Mouse (Mus musculus): ENCODE data around the gene Gstm2. TPM values are rescaled to one million over a fixed set of nuclear protein-coding genes. Genes with fewer than 3 reads are reported as not detected.
"Not testable (repeated sequence)": the region's sequence is repeated elsewhere in the genome, so short reads cannot be mapped to it uniquely, and the experiment has no call there.

Gstm2 gene
- total and polyA plus RNA-seq, 2 experiments from 2014 or later, result 6.5 to 11.9 TPM

DNA sequence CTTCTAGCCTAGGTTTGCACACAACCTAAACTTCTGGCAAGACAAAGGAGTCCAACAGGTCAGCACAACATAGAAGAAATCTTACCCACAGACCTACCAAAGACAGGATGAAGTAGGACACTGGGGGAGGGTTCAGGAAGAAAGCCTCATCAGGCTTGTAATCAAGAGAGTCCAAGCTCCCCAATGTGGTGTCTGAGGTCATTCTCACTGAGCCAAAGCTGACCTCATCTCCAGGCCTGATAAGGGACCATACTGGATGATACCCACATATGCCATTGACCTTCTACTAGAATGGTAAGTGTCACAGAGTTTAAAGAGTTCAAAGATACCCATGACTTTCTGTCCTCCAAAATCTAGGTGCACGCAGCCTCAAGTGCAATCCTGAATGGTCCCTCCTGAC is 12.0 kb downstream of the Gstm2 start:
- H3K9me3 ChIP-seq (ENCODE audit: low read length), result no peaks in the 10 kb centered on the region
- H3K9ac ChIP-seq, result no peak overlapping the region
- no peak for TF ChIP-seq CTCF (IDR thresholded peaks at IDR 0.05; ENCODE audit: low read depth)
- H3K4me1 ChIP-seq (ENCODE audit: insufficient read depth), result no peaks in the 10 kb centered on the region
- no peak for ATAC-seq
- no peaks in the 10 kb centered on the region for H3K27me3 ChIP-seq (ENCODE audit: insufficient read depth, low read length)
- no peak for DNase-seq
- no peak overlapping the region for H3K4me3 ChIP-seq (ENCODE audit: low read depth, low read length)
- H3K27ac ChIP-seq (ENCODE audit: low read depth, low read length), result no peak overlapping the region
- WGBS, result 96% methylated on average over 1 of the region's 1 CpGs
- no peak overlapping the region for H3K4me2 ChIP-seq (ENCODE audit: low read depth)
- H3K36me3 ChIP-seq (ENCODE audit: insufficient read depth), result no peaks in the 10 kb centered on the region

- 95% methylated on average over 3 of the region's 3 CpGs for WGBS
- Histone ChIP-seq H3K9me3 (ENCODE audit: low read length) (no peaks in the 10 kb centered on the region), H3K27ac (ENCODE audit: low read depth, low read length) (no peak overlapping the region), H3K4me2 (ENCODE audit: low read depth) (no peak overlapping the region), H3K9ac (no peak overlapping the region), H3K4me1 (ENCODE audit: insufficient read depth) (no peaks in the 10 kb centered on the region), H3K4me3 (ENCODE audit: low read depth, low read length) (no peak overlapping the region), H3K36me3 (ENCODE audit: insufficient read depth) (no peaks in the 10 kb centered on the region), H3K27me3 (ENCODE audit: insufficient read depth, low read length) (no peaks in the 10 kb centered on the region)
- no peak for DNase-seq
- TF ChIP-seq CTCF (IDR thresholded peaks at IDR 0.05; ENCODE audit: low read depth), result no peak
- no peak for ATAC-seq
Observed at GRCm38 (mm10) chr3:107972070-107972469, 14.2 kb downstream of the Gstm2 start.

DNA sequence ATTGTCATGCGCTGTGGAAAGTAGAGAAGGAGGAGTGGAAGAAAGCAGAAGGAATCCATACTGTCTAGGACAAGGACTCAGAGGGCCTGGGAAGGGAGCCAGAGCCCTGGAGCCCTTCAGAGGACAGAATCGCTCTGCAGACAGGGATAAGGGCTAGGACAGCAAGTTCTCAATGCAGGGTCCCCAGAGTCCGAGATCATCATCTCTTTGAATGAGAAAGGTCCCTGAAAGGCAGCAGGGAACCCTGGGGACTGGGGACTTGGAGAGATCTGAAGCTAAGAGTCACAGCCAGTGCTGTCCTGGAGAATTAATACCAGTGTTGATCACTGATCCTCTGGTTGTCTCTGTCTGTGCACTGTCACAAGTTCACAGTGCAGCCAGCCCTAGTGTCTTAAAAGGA is 15.2 kb downstream of the Gstm2 start:
- not testable (repeated sequence) for DNase-seq; H3K27ac ChIP-seq (ENCODE audit: low read depth, low read length); H3K36me3 ChIP-seq (ENCODE audit: insufficient read depth); H3K9ac ChIP-seq; H3K9me3 ChIP-seq (ENCODE audit: low read length); H3K4me3 ChIP-seq (ENCODE audit: low read depth, low read length); H3K27me3 ChIP-seq (ENCODE audit: insufficient read depth, low read length); H3K4me2 ChIP-seq (ENCODE audit: low read depth); H3K4me1 ChIP-seq (ENCODE audit: insufficient read depth); ATAC-seq
- 54% methylated on average over 3 of the region's 3 CpGs for WGBS

DNA sequence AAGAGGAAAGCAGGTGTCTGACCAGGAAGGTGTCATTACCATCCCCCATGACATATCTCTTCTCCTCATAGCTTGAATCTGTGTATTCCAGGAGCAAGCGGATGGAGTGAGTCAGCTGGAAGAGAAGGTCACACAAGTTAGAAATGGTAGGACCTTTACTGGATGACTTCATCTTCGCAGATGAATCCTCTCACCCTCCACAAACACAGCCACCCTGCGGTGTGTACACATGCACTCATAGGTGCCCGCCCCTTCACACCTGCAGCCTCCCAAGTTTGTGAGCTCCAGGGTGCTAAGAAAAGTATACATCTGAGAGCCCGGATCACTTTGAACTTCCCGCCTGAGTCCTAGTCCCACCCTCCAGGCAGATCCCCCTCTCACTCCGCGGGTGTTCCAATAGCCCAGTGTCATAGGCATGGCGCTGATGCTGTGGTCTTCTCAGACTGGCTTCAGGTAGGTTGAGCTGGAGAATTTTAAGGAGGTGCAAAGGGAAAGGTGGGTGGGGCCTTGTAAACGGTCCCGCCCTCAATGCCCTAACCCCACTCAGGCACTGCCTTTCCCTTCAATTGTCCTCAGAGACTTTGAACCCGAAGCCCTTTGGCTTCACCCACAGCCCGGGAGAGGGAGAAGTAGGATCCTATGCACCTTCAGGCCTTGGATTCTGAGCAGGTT is 17.4 kb downstream of the Gstm2 start, which contains the start of gene Gstm3:
TSS of gene Gstm3 (minus strand) at position 560 of the 672 bp plus-strand sequence.
- 75% methylated on average over 13 of the region's 13 CpGs for WGBS

DNA sequence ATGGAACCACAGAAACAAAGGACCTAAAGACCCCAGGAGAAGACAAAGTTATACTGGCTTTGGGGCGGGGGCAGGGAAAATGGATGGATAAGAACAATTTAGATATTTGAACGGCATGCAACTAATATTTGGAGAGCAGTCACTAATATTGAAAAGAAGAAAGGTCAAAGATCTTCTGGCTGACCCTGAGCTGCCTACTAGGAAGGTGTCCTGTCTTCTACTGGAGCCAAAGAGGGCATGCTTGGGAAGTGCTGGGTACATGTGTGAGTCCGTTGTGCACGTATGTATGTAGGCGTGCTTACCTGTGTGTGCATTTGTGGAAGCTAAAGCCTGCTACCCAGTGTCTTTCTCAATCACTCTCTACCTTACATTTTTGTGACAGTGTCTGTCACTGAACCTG is 19.6 kb downstream of the Gstm2 start:
- Histone ChIP-seq H3K27ac (ENCODE audit: low read depth, low read length) (no peak overlapping the region), H3K9ac (no peak overlapping the region), H3K9me3 (ENCODE audit: low read length) (no peaks in the 10 kb centered on the region), H3K4me2 (ENCODE audit: low read depth) (no peak overlapping the region), H3K36me3 (ENCODE audit: insufficient read depth) (no peaks in the 10 kb centered on the region), H3K4me1 (ENCODE audit: insufficient read depth) (no peaks in the 10 kb centered on the region), H3K27me3 (ENCODE audit: insufficient read depth, low read length) (no peaks in the 10 kb centered on the region), H3K4me3 (ENCODE audit: low read depth, low read length) (no peak overlapping the region)
- no peak for DNase-seq
- WGBS, result 94% methylated on average over 5 of the region's 5 CpGs
- ATAC-seq, result no peak
- no peak for TF ChIP-seq CTCF (IDR thresholded peaks at IDR 0.05; ENCODE audit: low read depth)

More for the DNA sequence above, 17.4 kb downstream of the Gstm2 start, which contains the start of gene Gstm3:
- H3K4me3 ChIP-seq (ENCODE audit: low read depth, low read length), result no peak within 1 kb of the TSS
- DNase-seq, result no peak
- H3K4me2 ChIP-seq (ENCODE audit: low read depth), result no peak within 1 kb of the TSS
- H3K4me1 ChIP-seq (ENCODE audit: insufficient read depth), result no peaks in the 10 kb centered on the region
- H3K36me3 ChIP-seq (ENCODE audit: insufficient read depth), result no peaks in the 10 kb centered on the region
- no peaks in the 10 kb centered on the region for H3K9me3 ChIP-seq (ENCODE audit: low read length)
- no peak for TF ChIP-seq CTCF (IDR thresholded peaks at IDR 0.05; ENCODE audit: low read depth)
- no peak for ATAC-seq
- H3K27me3 ChIP-seq (ENCODE audit: insufficient read depth, low read length), result no peaks in the 10 kb centered on the region
- H3K9ac ChIP-seq, result no peak within 1 kb of the TSS
- no peak within 1 kb of the TSS for H3K27ac ChIP-seq (ENCODE audit: low read depth, low read length)

DNA sequence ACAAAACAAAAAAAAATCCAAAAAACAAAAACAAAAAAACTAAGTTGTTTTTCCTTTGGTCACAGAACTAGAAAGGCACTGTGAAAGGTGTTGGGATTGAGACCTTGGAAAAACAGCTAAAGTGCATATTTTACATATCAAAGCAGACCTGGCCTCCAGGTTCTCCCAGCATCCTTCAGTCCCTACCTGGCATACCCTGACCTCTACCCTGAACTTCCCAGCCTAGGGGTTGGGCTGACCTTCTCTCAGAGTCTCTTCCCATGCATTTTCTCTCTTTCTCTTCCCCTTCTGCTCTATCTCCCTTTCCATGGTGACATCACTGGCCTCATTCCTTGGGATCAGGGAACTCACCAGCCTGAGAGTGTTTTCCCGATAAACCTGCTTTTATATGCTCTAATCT is 20.7 kb downstream of the Gstm2 start:
- ATAC-seq (no peak), DNase-seq (no peak)
- no peaks in the 10 kb centered on the region for H3K27me3 ChIP-seq (ENCODE audit: insufficient read depth, low read length)
- no peaks in the 10 kb centered on the region for H3K36me3 ChIP-seq (ENCODE audit: insufficient read depth)
- H3K9me3 ChIP-seq (ENCODE audit: low read length), result no peaks in the 10 kb centered on the region
- no peak overlapping the region for H3K9ac ChIP-seq
- H3K4me3 ChIP-seq (ENCODE audit: low read depth, low read length), result no peak overlapping the region
- 69% methylated on average over 1 of the region's 1 CpGs for WGBS
- H3K27ac ChIP-seq (ENCODE audit: low read depth, low read length), result no peak overlapping the region
- no peak overlapping the region for H3K4me2 ChIP-seq (ENCODE audit: low read depth)
- no peak for TF ChIP-seq CTCF (IDR thresholded peaks at IDR 0.05; ENCODE audit: low read depth)
- H3K4me1 ChIP-seq (ENCODE audit: insufficient read depth), result no peaks in the 10 kb centered on the region

DNA sequence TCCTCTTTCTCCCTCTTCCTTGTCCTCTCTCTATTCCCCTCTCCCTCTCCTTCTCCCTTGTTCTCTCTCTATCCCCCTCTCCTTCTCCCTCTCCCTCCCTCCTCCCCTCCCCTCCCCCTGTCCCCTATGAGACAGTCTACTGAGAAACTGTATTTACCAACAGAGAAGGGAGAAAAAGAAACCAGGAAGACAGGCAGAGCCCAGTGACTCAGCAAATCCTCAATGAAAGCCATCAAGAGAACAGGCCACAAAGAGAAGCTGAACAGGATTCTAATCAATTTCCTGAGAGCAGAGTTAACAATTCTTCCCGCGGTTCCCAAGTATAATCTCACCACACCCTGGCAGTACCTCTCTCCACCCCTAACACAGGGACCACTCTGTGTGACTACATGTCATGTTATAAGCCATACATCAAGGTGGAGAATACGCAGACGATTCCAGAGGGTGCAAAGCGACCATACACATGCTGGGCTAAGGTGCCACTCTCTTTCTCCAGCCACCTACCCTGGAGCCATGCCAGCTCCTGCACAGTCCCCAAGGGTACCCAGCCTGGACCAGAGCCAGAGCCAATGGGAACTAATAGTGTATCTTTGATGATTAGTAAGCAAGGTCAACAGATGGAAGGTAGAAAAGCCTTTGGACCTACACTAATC is 21.5 kb downstream of the Gstm2 start:
- Histone ChIP-seq H3K4me2 (ENCODE audit: low read depth) (no peak overlapping the region), H3K36me3 (ENCODE audit: insufficient read depth) (no peaks in the 10 kb centered on the region), H3K4me3 (ENCODE audit: low read depth, low read length) (no peak overlapping the region), H3K9ac (no peak overlapping the region), H3K4me1 (ENCODE audit: insufficient read depth) (no peaks in the 10 kb centered on the region), H3K27me3 (ENCODE audit: insufficient read depth, low read length) (no peaks in the 10 kb centered on the region), H3K27ac (ENCODE audit: low read depth, low read length) (no peak overlapping the region), H3K9me3 (ENCODE audit: low read length) (no peaks in the 10 kb centered on the region)
- no peak for DNase-seq
- no peak for TF ChIP-seq CTCF (IDR thresholded peaks at IDR 0.05; ENCODE audit: low read depth)
- 55% methylated on average over 5 of the region's 5 CpGs for WGBS
- ATAC-seq, result 0 out of 2 replicates have a peak, but pooled peaks have one; percentile 25

Data from forebrain, postnatal 0 days (tissue).